Mouse (Mus musculus): Measurements from ENCODE around the gene Cd207.

GRCm38 (mm10) chr6:83656087-83656486 lies 21.6 kb downstream of the Cd207 start, which contains the start of gene Clec4f:
- TF ChIP-seq CTCF (IDR thresholded peaks at IDR 0.05; ENCODE audit: borderline replicate concordance, extremely low read depth, insufficient read depth, insufficient read length) (no peak), POLR2A (IDR thresholded peaks at IDR 0.05; ENCODE audit: borderline replicate concordance, extremely low read depth, insufficient read depth, insufficient read length, poor library complexity, severe bottlenecking) (no peak)

All from brain, embryonic 14.5 days (tissue).